16 mouse cellular contexts compared by ENCODE assay signal in genomic region chr16:65450706-65451105, GRCm38 (mm10).
DNase-seq lines count a peak whose midpoint lies in the region; ATAC-seq and TF ChIP-seq lines count a peak whose summit lies in the region.
"Had no signal": no experiment of that assay in that cellular context is flagged by ENCODE, and none has a peak within 500 bp of the region (broad histone marks: within the 10 kb centered on the region; RNA-seq: fewer than 3 reads in every experiment).

No protein-coding gene starts in this region.

- no peaks in the 10 kb centered on the region for H3K9me3 ChIP-seq in heart, embryonic 10.5 days
- no peaks in the 10 kb centered on the region for H3K9me3 ChIP-seq in lung, postnatal 0 days (ENCODE audit: low read length)
- no peaks in the 10 kb centered on the region for H3K9me3 ChIP-seq in midbrain, embryonic 16.5 days (replicated peaks; ENCODE audit: control insufficient read depth, low read length, poor library complexity, severe bottlenecking)
- H3K9me3 ChIP-seq: embryonic facial prominence, embryonic 13.5 days; forebrain, embryonic 10.5 days; limb, embryonic 12.5 days had no signal

- peaks cover 2% of the 10 kb centered on the region for H3K4me1 ChIP-seq in heart, adult 2 months (ENCODE audit: control insufficient read depth, insufficient read depth, low read length)
- H3K4me1 ChIP-seq in heart, embryonic 10.5 days: no peaks in the 10 kb centered on the region
- H3K4me1 ChIP-seq in lung, postnatal 0 days (ENCODE audit: insufficient read depth, low read depth, low read length): no peaks in the 10 kb centered on the region
- H3K4me1 ChIP-seq in midbrain, embryonic 16.5 days (ENCODE audit: control insufficient read depth, insufficient read depth, low read length): no peaks in the 10 kb centered on the region
- H3K4me1 ChIP-seq: embryonic facial prominence, embryonic 13.5 days; forebrain, embryonic 10.5 days; limb, embryonic 12.5 days had no signal

- no peak for TF ChIP-seq EP300 in heart, adult 2 months (IDR thresholded peaks at IDR 0.05; ENCODE audit: insufficient read depth, low read depth, low read length)
- TF ChIP-seq EP300 in lung, postnatal 0 days (IDR thresholded peaks at IDR 0.05): no peak

- TF ChIP-seq POLR2A in heart, adult 2 months (IDR thresholded peaks at IDR 0.05; ENCODE audit: insufficient read depth, low read depth, low read length): no peak

- ATAC-seq in lung, postnatal 0 days: no peak
- peak; percentile 54; the same call in 1 of the 2 replicates for ATAC-seq in common myeloid progenitor, adult 5-6 weeks (replicated peaks; ENCODE audit: low read depth, poor library complexity, severe bottlenecking)
- ATAC-seq in midbrain, embryonic 16.5 days: no peak
- ATAC-seq: hindbrain, postnatal 0 days; liver, postnatal 0 days had no signal

- intact Hi-C loops in heart, adult 2 months (cut with DNase I): no loop called here

- DNase-seq in heart, adult 2 months: peak in 1 of 2 experiments; percentile 6
- DNase-seq in heart, embryonic 10.5 days (ENCODE audit: low spot score): no peak
- DNase-seq in lung, postnatal 0 days (ENCODE audit: low spot score): peak; percentile 15
- DNase-seq in lung, postnatal 10 days: no peak
- no peak for DNase-seq in cerebellum, postnatal 4 days (ENCODE audit: low spot score in 2 of 2)
- DNase-seq: adrenal gland, postnatal 25 days; cerebellum, postnatal 25 days; gastrocnemius, postnatal 14 days; liver, postnatal 0 days; thymus, postnatal 36 days had no signal

- WGBS in heart, adult 2 months: 24% methylated on average over 5 of the region's 5 CpGs
- 61% methylated on average over 5 of the region's 5 CpGs for WGBS in heart, embryonic 10.5 days
- WGBS in lung, postnatal 0 days: 43% methylated on average over 5 of the region's 5 CpGs
- 81% methylated on average over 5 of the region's 5 CpGs for WGBS in midbrain, embryonic 16.5 days

- no peak overlapping the region for H3K4me3 ChIP-seq in heart, adult 2 months
- H3K4me3 ChIP-seq in heart, embryonic 10.5 days: no peak overlapping the region
- H3K4me3 ChIP-seq in lung, postnatal 0 days (ENCODE audit: low read depth, low read length): no peak overlapping the region
- H3K4me3 ChIP-seq in midbrain, embryonic 16.5 days (ENCODE audit: low read depth, low read length): no peak overlapping the region
- H3K4me3 ChIP-seq: embryonic facial prominence, embryonic 13.5 days; forebrain, embryonic 10.5 days; limb, embryonic 12.5 days had no signal

- H3K36me3 ChIP-seq in heart, adult 2 months (ENCODE audit: control insufficient read depth, insufficient read depth, low read length): peaks cover 5% of the 10 kb centered on the region; the same call in 1 of the 2 replicates
- no peaks in the 10 kb centered on the region for H3K36me3 ChIP-seq in heart, embryonic 10.5 days
- no peaks in the 10 kb centered on the region for H3K36me3 ChIP-seq in lung, postnatal 0 days (ENCODE audit: insufficient read depth, low read length)
- no peaks in the 10 kb centered on the region for H3K36me3 ChIP-seq in midbrain, embryonic 16.5 days (ENCODE audit: control insufficient read depth, insufficient read depth, low read length)
- H3K36me3 ChIP-seq: embryonic facial prominence, embryonic 13.5 days; forebrain, embryonic 10.5 days; limb, embryonic 12.5 days had no signal

- H3K79me2 ChIP-seq in heart, adult 2 months (replicated peaks; ENCODE audit: control insufficient read depth, insufficient read depth, low read length): no peaks in the 10 kb centered on the region

- H3K27ac ChIP-seq in heart, adult 2 months: peak overlapping the region; percentile 59
- no peak overlapping the region for H3K27ac ChIP-seq in heart, embryonic 10.5 days
- H3K27ac ChIP-seq in lung, postnatal 0 days (ENCODE audit: low read length): no peak overlapping the region
- H3K27ac ChIP-seq in midbrain, embryonic 16.5 days (ENCODE audit: low read length): no peak overlapping the region
- H3K27ac ChIP-seq: embryonic facial prominence, embryonic 13.5 days; forebrain, embryonic 10.5 days; hindbrain, postnatal 0 days; limb, embryonic 12.5 days had no signal

- no peak for TF ChIP-seq CTCF in heart, adult 2 months (IDR thresholded peaks at IDR 0.05)
- TF ChIP-seq CTCF in lung, postnatal 0 days (IDR thresholded peaks at IDR 0.05): no peak

- no peak overlapping the region for H3K4me2 ChIP-seq in lung, postnatal 0 days (replicated peaks; ENCODE audit: low read depth, low read length)
- H3K4me2 ChIP-seq in midbrain, embryonic 16.5 days (ENCODE audit: low read length): no peak overlapping the region
- H3K4me2 ChIP-seq: embryonic facial prominence, embryonic 13.5 days; limb, embryonic 12.5 days had no signal

- no peak overlapping the region for H3K9ac ChIP-seq in heart, adult 2 months (ENCODE audit: low read depth, low read length)
- H3K9ac ChIP-seq in lung, postnatal 0 days (replicated peaks; ENCODE audit: low read depth): no peak overlapping the region
- no peak overlapping the region for H3K9ac ChIP-seq in midbrain, embryonic 16.5 days (ENCODE audit: low read depth, low read length)
- H3K9ac ChIP-seq: embryonic facial prominence, embryonic 13.5 days; limb, embryonic 12.5 days; liver, postnatal 0 days had no signal

- H3K27me3 ChIP-seq in heart, adult 2 months (ENCODE audit: control insufficient read depth, insufficient read depth, low read length): no peaks in the 10 kb centered on the region
- no peaks in the 10 kb centered on the region for H3K27me3 ChIP-seq in heart, embryonic 10.5 days (ENCODE audit: insufficient read depth, poor library complexity, severe bottlenecking)
- H3K27me3 ChIP-seq in lung, postnatal 0 days (replicated peaks; ENCODE audit: insufficient read depth, low read length): no peaks in the 10 kb centered on the region
- no peaks in the 10 kb centered on the region for H3K27me3 ChIP-seq in midbrain, embryonic 16.5 days (ENCODE audit: control insufficient read depth, insufficient read depth, low read depth, low read length)
- H3K27me3 ChIP-seq: embryonic facial prominence, embryonic 13.5 days; limb, embryonic 12.5 days had no signal
